Mouse (Mus musculus) stomach, postnatal 0 days (tissue): ENCODE measurements around the gene Bex1. TPM values are rescaled to one million over a fixed set of nuclear protein-coding genes. Genes with fewer than 3 reads are reported as not detected.

ENCODE experiments used
- ATAC-seq: fragments of 200-750 bp; cut with Nextera tagmentation; 2 replicates; pipeline ENCODE4 v1.8.0; 2017; ENCODE audit not compliant: low FRiP score, low TSS enrichment
- DNase-seq: peaks from one replicate; pipeline ENCODE4 v3.0.0-alpha.2; 2016; ENCODE audit warnings: low spot score
- H3K27ac ChIP-seq: fragments of 300-500 bp; sonication (generic); replicated peaks from 2 replicates; pipeline ENCODE4 v1.5.1; 2014; ENCODE audit warnings: mild to moderate bottlenecking, control low read depth
- H3K27me3 ChIP-seq: fragments of 300-500 bp; sonication (generic); 2 replicates; pipeline ENCODE4 v1.6.1; 2014; ENCODE audit warnings: low read length; ENCODE audit not compliant: control insufficient read depth, insufficient read depth
- H3K36me3 ChIP-seq: fragments of 300-500 bp; sonication (generic); 2 replicates; pipeline ENCODE4 v1.6.1; 2014; ENCODE audit warnings: low read length, mixed read lengths; ENCODE audit not compliant: control insufficient read depth, insufficient read depth
- H3K4me1 ChIP-seq: fragments of 300-500 bp; sonication (generic); replicated peaks from 2 replicates; pipeline ENCODE4 v1.6.1; 2014; ENCODE audit warnings: antibody characterized with exemption; ENCODE audit not compliant: control insufficient read depth, insufficient read depth
- H3K4me2 ChIP-seq: fragments of 300-500 bp; sonication (generic); replicated peaks from 2 replicates; pipeline ENCODE4 v1.6.1; 2014; ENCODE audit warnings: low read depth, mild to moderate bottlenecking, control low read depth, moderate library complexity
- H3K4me3 ChIP-seq: fragments of 300-500 bp; sonication (generic); 2 replicates; pipeline ENCODE4 v1.5.1; 2014; ENCODE audit warnings: low read depth, low read length, control low read depth
- H3K9ac ChIP-seq: fragments of 300-500 bp; sonication (generic); 2 replicates; pipeline ENCODE4 v1.6.1; 2014; ENCODE audit warnings: mild to moderate bottlenecking, low read length, control low read depth, mixed read lengths
- H3K9me3 ChIP-seq: fragments of 300-500 bp; sonication (generic); 2 replicates; pipeline ENCODE4 v1.6.1; 2016; ENCODE audit warnings: low read length; ENCODE audit not compliant: control insufficient read depth
- CTCF ChIP-seq: IDR thresholded peaks from 2 replicates; pipeline ENCODE4 v1.5.1; 2016; ENCODE audit warnings: antibody characterized with exemption, low read depth, mild to moderate bottlenecking, moderate library complexity
- EP300 ChIP-seq: optimal IDR thresholded peaks from 2 replicates; pipeline ENCODE3; 2016; ENCODE audit warnings: antibody characterized with exemption
- WGBS: fragments of 180-500 bp; shearing (Covaris S2); extraction: QIAGEN DNeasy Blood & Tissue Kit; methylation state at CpG from one replicate; pipeline ENCODE4 v1.1.7; 2014; 5-methylcytosine and 5-hydroxymethylcytosine counted together
- microRNA-seq: library from miRNA; unstranded; fragments of <30 nt; microRNA quantifications from one replicate; pipeline ENCODE4, GENCODE M21; 2016
- polyA plus RNA-seq: library from polyadenylated mRNA; unstranded; fragments of >200 nt; fragmentation: Nextera tagmentation; extraction: Ambion mirVana; gene quantifications from 2 replicates; pipeline ENCODE4 v1.2.1, GENCODE M21; 2015

Bex1 gene
- polyA plus RNA-seq, 1 experiment from 2014 or later = 14.2 TPM

DNA sequence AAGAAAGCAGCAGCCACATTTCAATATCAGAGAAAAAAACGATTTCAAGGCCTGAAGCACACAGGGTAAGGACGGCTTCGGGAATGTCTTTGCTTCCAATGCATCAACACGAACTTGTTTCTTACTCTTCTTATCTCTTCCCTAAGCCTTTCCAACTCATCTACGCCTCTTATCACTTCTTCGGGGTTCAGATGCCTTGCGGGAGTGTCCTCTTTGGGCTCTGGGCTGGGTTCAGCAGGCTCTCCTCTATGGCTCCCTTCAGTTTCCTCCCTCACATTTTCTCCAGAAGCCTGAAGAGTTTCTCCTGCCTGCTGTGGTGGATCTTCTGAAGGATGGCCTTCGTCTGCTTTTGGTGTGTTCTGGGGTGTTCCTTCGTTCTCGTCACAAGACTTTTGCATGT, 44.7 kb downstream of the Bex1 start:
- no peaks in the 10 kb centered on the region for H3K27me3 ChIP-seq
- no peaks in the 10 kb centered on the region for H3K9me3 ChIP-seq
- no peaks in the 10 kb centered on the region for H3K4me1 ChIP-seq
- TF ChIP-seq EP300 = no peak
- TF ChIP-seq CTCF = no peak
- ATAC-seq (no peak), DNase-seq (no peak)
- peak overlapping the region; percentile 39; the same call in 1 of the 2 replicates for H3K4me2 ChIP-seq
- H3K36me3 ChIP-seq = no peaks in the 10 kb centered on the region
- H3K4me3 ChIP-seq = 0 out of 2 replicates have a peak overlapping the region, but pooled peaks have one; percentile 54
- WGBS = 48% methylated on average over 10 of the region's 10 CpGs
- H3K9ac ChIP-seq = no peak overlapping the region
- H3K27ac ChIP-seq = no peak overlapping the region

Small RNA genes lying within 50 kb of the gene (microRNA-seq; reads per million reads assigned to microRNA genes)
- gene Mir6383 = not detected

Other genes starting within 250 kb of the Bex1 start
- 24.2 and 27.0 TPM in 2 replicates for gene Arxes2, start 221.7 kb downstream of the Bex1 start, polyA plus RNA-seq
- 11.3 and 11.6 TPM in 2 replicates for gene Arxes1, start 182.1 kb downstream of the Bex1 start, polyA plus RNA-seq
- gene Bex2, start 147.3 kb downstream of the Bex1 start, polyA plus RNA-seq = 54.2 and 56.5 TPM in 2 replicates
- 0.06 TPM in 1 of 2 replicates, not detected in the other for gene Nxf3, start 130.3 kb downstream of the Bex1 start, polyA plus RNA-seq
- gene Bex4, start 76.5 kb downstream of the Bex1 start, polyA plus RNA-seq = 27.7 and 28.7 TPM in 2 replicates
- 108 and 118 TPM in 2 replicates for gene Tceal8, start 43.2 kb downstream of the Bex1 start, polyA plus RNA-seq
- gene Tceal5, start 11.6 kb downstream of the Bex1 start, polyA plus RNA-seq = 2.7 and 3.5 TPM in 2 replicates
- gene Tceal7, start 734 bp downstream of the Bex1 start, polyA plus RNA-seq = 0.84 and 1.4 TPM in 2 replicates
- gene Tceal9, start 29.6 kb upstream of the Bex1 start, polyA plus RNA-seq = 315 and 344 TPM in 2 replicates
- gene Bex3, start 54.7 kb upstream of the Bex1 start, polyA plus RNA-seq = 174 and 185 TPM in 2 replicates